Mouse (Mus musculus): ENCODE data around the gene Gm26657. TPM values are rescaled to one million over a fixed set of nuclear protein-coding genes. Genes with fewer than 3 reads are reported as not detected.
A peak's percentile ranks its signal among the peaks of the same experiment; 100 is the strongest.

The Gm26657 gene
- total and polyA plus RNA-seq, 2 experiments = not detected

DNA sequence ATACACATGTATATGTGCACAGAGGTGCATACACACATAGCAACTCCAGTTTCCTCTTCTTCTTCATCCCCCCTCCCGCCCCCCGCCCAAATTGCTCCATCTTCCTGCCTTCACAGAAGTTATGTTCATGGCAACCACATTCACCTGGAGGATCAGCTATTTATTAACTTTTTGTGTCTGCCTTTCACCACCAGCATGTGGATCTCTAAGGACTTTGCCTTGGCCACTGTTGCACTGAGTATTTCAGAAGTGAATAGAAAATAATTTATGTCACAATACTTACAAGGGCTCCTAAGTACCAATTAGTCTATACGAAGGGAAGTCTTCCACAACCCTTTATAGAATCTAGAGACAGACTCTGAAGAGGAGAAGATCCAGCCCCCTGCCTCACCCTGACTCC is 21.9 kb upstream of the Gm26657 start:
- Histone ChIP-seq H3K27ac (replicated peaks; ENCODE audit: insufficient read depth, low read depth, low read length) (no peak overlapping the region), H3K79me2 (ENCODE audit: control insufficient read depth, insufficient read depth, low read length) (no peaks in the 10 kb centered on the region), H3K36me3 (ENCODE audit: control insufficient read depth, insufficient read depth, low read length) (no peaks in the 10 kb centered on the region), H3K4me1 (ENCODE audit: control insufficient read depth, insufficient read depth, low read length) (no peaks in the 10 kb centered on the region), H3K4me3 (ENCODE audit: insufficient read depth, low read depth, low read length) (no peak overlapping the region), H3K27me3 (ENCODE audit: control insufficient read depth, insufficient read depth, low read length) (no peaks in the 10 kb centered on the region), H3K9ac (ENCODE audit: low read depth, low read length) (no peak overlapping the region)
- TF ChIP-seq POLR2A (IDR thresholded peaks at IDR 0.05; ENCODE audit: extremely low read depth, insufficient read depth, low read length) (no peak), CTCF (IDR thresholded peaks at IDR 0.05; ENCODE audit: low read depth, low read length) (no peak)
- DNase-seq (ENCODE audit: extremely low read depth, low read depth, low spot score) = no peak
- 76% methylated on average over 3 of the region's 3 CpGs for WGBS

DNA sequence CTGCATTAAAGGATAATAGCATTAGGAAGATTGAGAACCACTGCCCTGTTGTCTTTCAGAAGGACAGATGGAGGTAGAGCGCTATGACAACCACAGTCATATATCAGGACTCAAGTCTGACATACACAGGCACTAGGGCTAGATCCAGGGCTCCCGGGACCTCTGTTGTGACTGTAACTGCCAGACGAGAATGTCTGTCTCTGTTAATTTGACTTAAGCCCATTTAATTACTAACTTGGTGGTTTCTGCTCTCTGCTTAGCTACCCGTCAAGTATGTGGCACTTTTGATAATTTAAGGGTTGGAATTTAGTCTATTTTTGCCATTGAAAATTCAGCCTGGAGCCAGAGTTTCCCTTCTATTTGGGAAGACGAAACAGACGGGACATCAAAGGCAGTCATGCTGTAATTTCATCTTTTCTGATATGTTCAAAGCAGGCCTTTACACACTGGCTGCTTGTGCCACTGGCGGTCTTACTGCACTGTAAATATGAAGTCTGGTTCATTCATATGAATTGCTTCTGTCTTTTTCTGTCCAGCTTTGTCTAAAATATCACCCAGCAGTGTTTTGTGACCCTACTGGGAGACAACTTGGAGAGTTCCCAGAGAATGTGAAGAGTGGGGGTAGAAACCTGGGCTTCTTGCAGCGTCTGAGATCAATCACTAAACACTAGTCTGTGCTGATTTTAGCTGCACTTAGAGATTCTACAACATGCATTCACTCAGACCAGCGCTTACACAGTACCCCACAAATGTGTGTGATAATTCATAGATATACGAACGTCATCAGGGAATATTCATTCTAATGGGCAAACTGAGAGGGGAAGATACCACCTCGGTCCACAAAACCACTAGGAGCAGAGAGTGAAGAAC is 21.1 kb upstream of the Gm26657 start:
- no peaks in the 10 kb centered on the region for H3K4me1 ChIP-seq (ENCODE audit: control insufficient read depth, insufficient read depth, low read length)
- H3K9ac ChIP-seq (ENCODE audit: low read depth, low read length) = no peak overlapping the region
- no peak for DNase-seq (ENCODE audit: extremely low read depth, low read depth, low spot score)
- no peaks in the 10 kb centered on the region for H3K36me3 ChIP-seq (ENCODE audit: control insufficient read depth, insufficient read depth, low read length)
- H3K27ac ChIP-seq (replicated peaks; ENCODE audit: insufficient read depth, low read depth, low read length) = no peak overlapping the region
- TF ChIP-seq CTCF (IDR thresholded peaks at IDR 0.05; ENCODE audit: low read depth, low read length) (no peak), POLR2A (IDR thresholded peaks at IDR 0.05; ENCODE audit: extremely low read depth, insufficient read depth, low read length) (no peak)
- WGBS = 78% methylated on average over 12 of the region's 12 CpGs
- H3K79me2 ChIP-seq (ENCODE audit: control insufficient read depth, insufficient read depth, low read length) = no peaks in the 10 kb centered on the region
- H3K27me3 ChIP-seq (ENCODE audit: control insufficient read depth, insufficient read depth, low read length) = no peaks in the 10 kb centered on the region
- no peak overlapping the region for H3K4me3 ChIP-seq (ENCODE audit: insufficient read depth, low read depth, low read length)

DNA sequence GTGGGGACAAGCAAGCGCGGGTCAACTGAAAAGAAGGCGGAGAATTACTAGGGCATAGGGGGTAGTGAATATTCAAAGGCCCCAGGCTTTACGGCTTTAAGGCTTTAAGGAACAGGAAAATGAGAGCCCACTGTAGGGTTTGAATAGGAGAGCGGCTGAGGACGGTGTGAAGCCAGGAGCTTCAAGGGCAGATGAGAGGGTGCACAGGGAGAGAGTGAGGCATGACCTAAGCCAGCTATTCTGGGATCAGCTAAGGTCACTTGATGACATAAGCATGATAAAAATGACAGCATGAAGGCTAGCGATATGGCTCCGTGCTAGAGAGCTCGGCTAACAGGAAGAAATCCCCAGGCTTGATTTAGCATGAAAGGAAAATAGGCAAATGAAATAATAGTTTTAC is 20.4 kb upstream of the Gm26657 start:
- no peak overlapping the region for H3K4me3 ChIP-seq (ENCODE audit: insufficient read depth, low read depth, low read length)
- TF ChIP-seq POLR2A (IDR thresholded peaks at IDR 0.05; ENCODE audit: extremely low read depth, insufficient read depth, low read length) (no peak), CTCF (IDR thresholded peaks at IDR 0.05; ENCODE audit: low read depth, low read length) (no peak)
- no peaks in the 10 kb centered on the region for H3K79me2 ChIP-seq (ENCODE audit: control insufficient read depth, insufficient read depth, low read length)
- WGBS = 68% methylated on average over 9 of the region's 9 CpGs
- no peaks in the 10 kb centered on the region for H3K27me3 ChIP-seq (ENCODE audit: control insufficient read depth, insufficient read depth, low read length)
- no peaks in the 10 kb centered on the region for H3K4me1 ChIP-seq (ENCODE audit: control insufficient read depth, insufficient read depth, low read length)
- H3K36me3 ChIP-seq (ENCODE audit: control insufficient read depth, insufficient read depth, low read length) = no peaks in the 10 kb centered on the region
- no peak overlapping the region for H3K9ac ChIP-seq (ENCODE audit: low read depth, low read length)
- DNase-seq (ENCODE audit: extremely low read depth, low read depth, low spot score) = no peak
- H3K27ac ChIP-seq (replicated peaks; ENCODE audit: insufficient read depth, low read depth, low read length) = no peak overlapping the region

DNA sequence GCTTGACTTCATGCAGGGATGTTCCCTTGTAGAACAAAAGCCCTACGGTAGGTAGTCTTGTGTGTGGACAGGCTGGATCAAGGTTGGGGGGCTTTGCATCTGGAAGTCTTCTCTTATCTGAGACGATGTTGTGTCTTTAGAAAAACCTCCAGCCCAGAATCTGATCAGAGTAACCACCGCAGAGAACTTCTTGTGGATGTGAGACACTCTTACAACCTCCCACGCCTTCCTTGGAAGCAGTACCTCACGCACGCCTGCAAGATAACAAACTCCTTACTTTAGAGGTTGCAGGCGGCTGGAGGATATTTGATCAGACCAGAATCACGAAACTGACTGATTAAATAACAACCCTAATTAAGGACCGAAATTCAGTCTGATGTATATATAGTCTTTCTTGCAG is 19.5 kb upstream of the Gm26657 start:
- Histone ChIP-seq H3K27ac (replicated peaks; ENCODE audit: insufficient read depth, low read depth, low read length) (no peak overlapping the region), H3K79me2 (ENCODE audit: control insufficient read depth, insufficient read depth, low read length) (no peaks in the 10 kb centered on the region), H3K9ac (ENCODE audit: low read depth, low read length) (no peak overlapping the region), H3K36me3 (ENCODE audit: control insufficient read depth, insufficient read depth, low read length) (no peaks in the 10 kb centered on the region), H3K4me3 (ENCODE audit: insufficient read depth, low read depth, low read length) (no peak overlapping the region), H3K27me3 (ENCODE audit: control insufficient read depth, insufficient read depth, low read length) (no peaks in the 10 kb centered on the region), H3K4me1 (ENCODE audit: control insufficient read depth, insufficient read depth, low read length) (no peaks in the 10 kb centered on the region)
- DNase-seq (ENCODE audit: extremely low read depth, low read depth, low spot score) = no peak
- TF ChIP-seq POLR2A (IDR thresholded peaks at IDR 0.05; ENCODE audit: extremely low read depth, insufficient read depth, low read length) (no peak), CTCF (IDR thresholded peaks at IDR 0.05; ENCODE audit: low read depth, low read length) (no peak)
- 76% methylated on average over 9 of the region's 9 CpGs for WGBS

DNA sequence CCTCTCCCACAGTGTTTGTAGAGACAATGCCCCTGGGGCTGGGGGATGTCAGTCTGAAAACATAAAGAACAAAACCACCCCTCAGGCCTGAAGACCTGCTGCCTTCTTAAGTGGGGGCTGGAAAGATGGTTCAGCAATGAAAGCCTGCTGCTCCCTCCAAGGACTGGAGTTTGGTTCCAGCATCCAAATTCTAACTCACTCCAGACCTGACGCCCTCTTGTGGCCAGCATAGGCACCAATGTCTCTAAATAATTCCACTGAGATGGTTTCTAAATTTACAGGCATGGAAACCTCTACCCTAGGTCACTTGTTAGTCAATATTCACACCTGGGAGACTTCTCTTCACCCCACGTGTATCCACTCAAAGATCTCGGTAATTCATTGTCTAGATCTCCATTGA is 18.4 kb upstream of the Gm26657 start:
- WGBS = 18% methylated on average over 3 of the region's 3 CpGs
- Histone ChIP-seq H3K27me3 (ENCODE audit: control insufficient read depth, insufficient read depth, low read length) (no peaks in the 10 kb centered on the region), H3K4me1 (ENCODE audit: control insufficient read depth, insufficient read depth, low read length) (no peaks in the 10 kb centered on the region), H3K79me2 (ENCODE audit: control insufficient read depth, insufficient read depth, low read length) (no peaks in the 10 kb centered on the region), H3K9ac (ENCODE audit: low read depth, low read length) (no peak overlapping the region), H3K4me3 (ENCODE audit: insufficient read depth, low read depth, low read length) (no peak overlapping the region), H3K36me3 (ENCODE audit: control insufficient read depth, insufficient read depth, low read length) (no peaks in the 10 kb centered on the region), H3K27ac (replicated peaks; ENCODE audit: insufficient read depth, low read depth, low read length) (no peak overlapping the region)
- no peak for DNase-seq (ENCODE audit: extremely low read depth, low read depth, low spot score)
- TF ChIP-seq CTCF (IDR thresholded peaks at IDR 0.05; ENCODE audit: low read depth, low read length) (peak; percentile 47; the same call in 1 of the 2 replicates), POLR2A (IDR thresholded peaks at IDR 0.05; ENCODE audit: extremely low read depth, insufficient read depth, low read length) (no peak)

DNA sequence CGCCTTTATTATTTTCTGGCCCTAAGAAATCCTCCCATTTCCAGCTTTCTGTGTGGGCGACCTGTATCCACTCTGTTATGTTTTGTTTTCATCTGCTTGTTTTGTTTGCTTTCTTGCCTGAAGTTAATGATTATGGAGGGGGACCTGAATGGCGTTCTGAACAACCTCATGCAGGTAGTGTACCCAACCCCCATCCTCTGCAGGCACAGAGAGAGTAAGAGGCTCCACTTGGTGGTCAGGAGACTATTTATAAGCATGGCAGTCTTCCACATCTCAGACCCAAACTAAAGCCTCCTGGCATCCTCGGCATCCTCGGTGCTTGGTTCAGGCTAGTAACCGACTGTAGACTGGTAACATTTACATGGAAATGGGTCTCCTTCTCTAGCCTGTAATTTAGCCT is 17.5 kb upstream of the Gm26657 start:
- Histone ChIP-seq H3K4me3 (ENCODE audit: insufficient read depth, low read depth, low read length) (no peak overlapping the region), H3K4me1 (ENCODE audit: control insufficient read depth, insufficient read depth, low read length) (no peaks in the 10 kb centered on the region), H3K27me3 (ENCODE audit: control insufficient read depth, insufficient read depth, low read length) (no peaks in the 10 kb centered on the region), H3K79me2 (ENCODE audit: control insufficient read depth, insufficient read depth, low read length) (no peaks in the 10 kb centered on the region), H3K27ac (replicated peaks; ENCODE audit: insufficient read depth, low read depth, low read length) (no peak overlapping the region), H3K9ac (ENCODE audit: low read depth, low read length) (no peak overlapping the region), H3K36me3 (ENCODE audit: control insufficient read depth, insufficient read depth, low read length) (no peaks in the 10 kb centered on the region)
- no peak for TF ChIP-seq POLR2A (IDR thresholded peaks at IDR 0.05; ENCODE audit: extremely low read depth, insufficient read depth, low read length)
- TF ChIP-seq CTCF (IDR thresholded peaks at IDR 0.05; ENCODE audit: low read depth, low read length) = no peak
- 53% methylated on average over 6 of the region's 6 CpGs for WGBS
- no peak for DNase-seq (ENCODE audit: extremely low read depth, low read depth, low spot score)

Measured in liver, adult 2 months (tissue).